Mouse (Mus musculus) ovary, postnatal 10 days (tissue): ENCODE measurements around the gene Pakap.
"Not testable (repeated sequence)": the region's sequence is repeated elsewhere in the genome, so short reads cannot be mapped to it uniquely, and the experiment has no call there.

Source experiments
- DNase-seq: peaks from one replicate; pipeline ENCODE4 v3.0.0; 2022; ENCODE audit warnings: low spot score

The Pakap gene

DNA sequence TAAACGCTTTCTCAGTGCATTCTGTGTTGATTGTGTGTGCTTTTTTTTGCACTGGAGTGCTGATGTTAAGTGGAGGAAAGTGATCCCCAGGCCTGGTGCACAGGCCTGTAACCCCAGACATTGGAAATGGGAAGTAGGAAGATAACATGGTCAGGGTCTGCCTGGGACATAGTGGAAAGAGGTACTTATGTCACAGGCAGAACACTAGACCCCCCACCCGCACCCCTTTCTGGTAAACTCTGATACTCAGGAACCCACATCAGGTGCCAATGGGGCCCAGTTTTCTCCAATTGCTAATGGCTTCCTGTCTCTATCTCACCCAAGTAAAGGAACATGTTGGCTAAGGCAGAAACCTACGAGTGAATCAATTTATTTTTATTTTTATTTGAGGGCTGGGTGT lies 316.5 kb downstream of the Pakap start:
- no peak for DNase-seq

DNA sequence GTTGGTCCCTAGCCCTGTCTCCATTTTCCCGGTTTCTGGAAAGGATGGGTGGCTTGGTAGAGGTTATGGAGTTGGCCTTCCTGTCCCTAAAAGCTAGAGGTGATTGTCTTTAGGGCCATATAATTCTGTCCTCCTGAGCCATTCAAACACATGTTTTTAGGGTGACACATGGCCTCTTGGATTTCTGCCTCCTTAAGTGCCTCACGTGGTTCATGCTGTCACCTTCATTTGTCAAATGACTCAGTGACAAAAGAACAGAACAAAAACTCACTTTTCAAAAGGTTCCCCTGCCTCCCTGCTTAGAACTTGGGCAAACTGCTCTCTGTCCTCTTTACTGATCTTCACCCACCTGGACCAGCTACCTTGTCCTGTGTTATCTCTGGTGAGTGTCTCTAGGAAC lies 317.2 kb downstream of the Pakap start:
- DNase-seq: no peak

DNA sequence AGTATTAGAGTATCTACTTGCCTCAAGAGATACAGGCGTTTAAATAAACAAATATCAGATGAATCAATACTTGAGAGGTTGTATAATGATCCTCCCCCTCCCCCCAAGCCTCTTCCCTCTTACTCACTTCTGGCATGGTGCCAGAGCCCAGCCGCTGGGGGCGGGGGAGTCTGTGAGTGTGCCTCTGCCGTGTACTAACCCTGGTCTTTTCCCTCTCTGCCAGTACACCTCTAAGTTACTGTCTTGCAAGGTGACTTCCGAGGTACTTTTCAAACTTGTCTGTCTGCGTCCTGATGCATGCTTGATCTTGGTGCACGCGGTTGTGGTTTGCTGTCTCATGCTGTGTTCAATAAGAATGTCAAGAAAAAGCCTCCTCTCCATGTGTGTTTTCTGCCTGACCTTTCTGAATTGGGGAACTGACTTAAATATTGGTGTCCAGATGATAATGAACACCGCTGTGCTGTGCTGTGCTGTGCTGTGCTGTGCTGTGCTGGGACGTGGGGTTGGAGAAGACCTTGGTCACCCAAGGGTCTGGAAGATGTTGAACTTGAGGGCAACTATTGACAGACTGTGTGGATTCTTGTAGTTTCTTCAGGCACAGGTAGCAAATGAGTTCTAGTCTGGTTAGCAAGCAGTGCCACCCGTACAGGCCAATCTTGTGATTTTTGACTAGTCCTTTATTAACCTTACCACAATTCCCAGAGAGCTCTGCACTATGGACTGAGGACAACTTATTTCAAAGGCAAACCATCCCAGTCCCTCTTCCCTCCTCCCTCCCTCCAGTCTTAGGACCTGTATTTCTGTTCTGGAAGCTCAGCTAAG lies 318.3 kb downstream of the Pakap start:
- no peak for DNase-seq

DNA sequence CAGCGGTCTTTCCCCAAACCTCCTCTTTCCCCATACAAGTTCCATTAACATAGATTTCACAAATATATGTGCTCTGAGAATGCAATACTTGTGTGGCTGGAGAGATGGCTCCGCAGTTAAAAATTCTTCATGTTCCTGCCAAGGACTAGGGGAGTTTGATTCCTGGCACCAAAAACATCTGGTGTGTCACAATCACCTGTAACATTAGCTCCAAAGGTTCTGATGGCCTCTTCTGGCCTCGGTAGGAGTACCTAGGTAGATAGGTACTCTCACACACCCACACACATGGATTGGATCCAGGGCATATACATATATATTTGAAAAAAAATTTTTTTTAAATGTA lies 318.9 kb downstream of the Pakap start:
- no peak for DNase-seq

DNA sequence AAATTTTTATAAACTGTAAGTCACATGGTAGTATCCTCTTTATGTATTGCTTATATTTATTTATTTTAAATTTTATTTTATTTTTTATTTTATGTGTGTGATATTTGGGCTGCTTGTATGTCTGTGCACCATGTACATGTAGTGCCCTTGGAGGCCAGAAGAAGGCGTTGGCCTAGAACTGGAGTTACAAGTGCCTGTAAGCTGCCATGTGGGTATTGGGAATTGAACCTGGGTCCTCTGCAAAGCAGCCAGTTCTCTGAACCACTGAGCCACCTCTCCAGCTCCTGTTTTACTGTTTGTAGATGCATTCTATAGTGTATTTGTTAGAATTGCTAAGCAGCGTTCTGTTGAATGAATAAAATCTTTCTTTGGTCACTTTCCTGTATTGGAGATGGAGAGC lies 320.3 kb downstream of the Pakap start:
- no peak for DNase-seq

DNA sequence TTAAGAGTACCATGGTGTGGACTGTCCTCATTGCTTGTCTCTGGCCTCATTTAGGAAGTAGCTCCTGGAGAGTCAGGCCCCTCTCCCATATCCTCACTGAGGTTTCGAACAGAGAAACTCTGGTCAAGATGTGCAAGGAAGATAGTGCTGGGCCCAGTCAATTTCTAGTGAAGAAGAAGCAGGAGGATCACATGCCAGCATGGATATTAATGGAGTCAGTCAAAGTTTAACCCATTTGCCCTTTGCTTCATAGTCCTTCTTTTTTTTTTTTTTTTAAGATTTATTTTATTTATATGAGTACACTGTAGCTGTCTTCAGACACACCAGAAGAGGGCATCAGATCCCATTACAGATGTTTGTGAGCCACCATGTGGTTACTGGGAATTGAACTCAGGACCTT lies 321.0 kb downstream of the Pakap start:
- not testable (repeated sequence) for DNase-seq

DNA sequence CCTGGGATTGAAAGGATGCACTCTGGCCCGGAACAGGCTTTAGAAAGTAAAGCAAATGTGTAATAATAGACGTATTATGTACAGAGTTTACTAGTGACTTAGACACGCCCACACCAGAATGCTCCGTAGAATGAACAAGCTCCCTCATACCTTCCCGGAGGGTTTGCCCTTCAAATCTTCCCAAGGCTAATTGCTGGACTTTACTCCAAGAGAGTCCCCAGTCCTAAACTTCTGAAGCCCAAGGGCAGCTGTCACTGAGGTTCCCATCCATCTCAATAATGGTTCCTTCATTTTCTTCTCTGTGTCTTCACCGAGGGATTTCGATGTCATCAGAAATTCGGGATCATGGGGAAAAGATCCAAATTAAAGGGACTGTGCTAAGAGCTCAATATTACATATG lies 321.8 kb downstream of the Pakap start:
- no peak for DNase-seq

DNA sequence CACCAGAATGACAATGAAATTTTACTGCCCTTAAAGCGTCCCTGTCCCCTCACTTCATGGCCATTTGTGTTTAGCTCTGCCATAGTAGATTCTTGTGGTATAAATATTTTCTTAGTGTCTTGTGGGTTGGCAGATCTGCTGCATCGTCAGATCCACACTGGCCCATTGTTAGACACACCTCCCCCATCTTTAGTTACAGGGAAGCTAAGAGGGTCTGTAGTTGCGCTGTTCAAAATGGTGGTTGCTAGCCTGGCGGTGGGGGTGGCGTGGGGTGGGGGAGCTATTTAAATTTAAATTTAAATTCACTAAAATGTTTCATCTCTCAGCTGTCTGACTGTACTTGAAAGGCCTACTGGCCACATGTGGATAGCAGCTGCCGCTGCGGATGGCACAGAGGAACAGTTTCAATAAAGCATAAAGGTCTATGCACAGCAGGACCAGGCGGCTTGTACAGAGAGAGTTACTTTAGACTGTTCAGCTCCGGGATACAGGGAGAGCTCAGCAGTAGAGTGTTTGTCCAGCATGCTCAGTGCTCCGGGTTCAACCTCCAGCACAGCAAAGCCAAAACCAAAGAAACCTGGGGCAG lies 324.1 kb downstream of the Pakap start:
- no peak for DNase-seq

DNA sequence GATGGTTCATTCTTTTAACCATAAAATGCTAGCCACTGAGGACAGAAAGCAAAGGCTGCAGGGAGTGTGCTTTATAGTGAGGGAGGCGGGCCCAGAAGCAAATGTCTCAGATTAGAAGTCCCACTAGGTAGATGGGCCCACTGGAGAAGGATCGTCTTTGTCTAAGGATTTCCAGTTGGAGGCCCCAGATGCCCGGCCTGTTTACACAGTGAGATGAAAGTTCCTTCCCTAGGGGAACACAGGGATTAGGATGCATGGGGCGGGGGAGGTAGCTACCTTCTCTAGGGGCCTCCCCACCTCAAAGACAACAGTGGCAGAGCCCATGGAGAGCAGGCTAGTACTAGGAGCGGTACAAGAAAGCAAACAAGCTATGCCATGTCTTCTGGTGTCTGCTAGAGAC lies 327.2 kb downstream of the Pakap start:
- no peak for DNase-seq

DNA sequence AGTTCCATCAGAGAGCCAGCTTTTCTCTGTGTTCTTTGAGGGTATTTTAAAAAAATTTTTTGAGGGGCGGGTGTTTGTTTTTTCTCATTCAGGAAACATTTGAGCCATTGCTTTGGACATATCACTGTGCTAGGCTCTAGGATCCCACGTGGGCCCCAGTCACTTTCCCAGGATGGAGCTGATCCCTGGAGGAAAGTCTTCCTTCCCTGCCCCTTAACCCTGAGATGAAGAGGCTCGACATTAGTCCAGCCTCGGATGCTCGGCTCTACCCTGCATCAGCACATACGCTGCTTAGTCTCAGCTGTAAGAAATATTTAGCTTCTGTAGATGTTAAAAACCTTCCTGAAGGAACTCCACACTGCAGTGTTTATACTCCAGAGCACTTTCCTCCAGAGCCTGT lies 327.9 kb downstream of the Pakap start:
- DNase-seq: no peak

DNA sequence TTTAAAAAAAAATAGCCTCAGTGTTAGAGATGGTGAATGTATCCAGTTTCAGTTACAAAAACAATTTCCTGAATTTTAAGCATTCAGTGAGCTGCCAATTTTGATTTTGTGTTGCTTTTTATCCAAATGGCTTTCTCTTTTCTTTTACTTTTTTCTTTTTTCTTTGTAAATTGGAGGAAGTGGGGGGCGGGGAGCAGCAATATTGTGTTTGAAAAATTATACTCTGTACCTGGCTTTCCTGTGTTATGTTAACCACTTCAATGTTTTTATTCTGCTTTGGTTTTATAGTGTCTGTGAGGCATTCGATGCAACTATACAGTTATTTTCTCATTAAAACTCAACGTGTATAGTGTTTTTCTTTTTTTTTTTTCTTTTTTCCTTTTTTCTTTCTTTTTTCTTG lies 328.7 kb downstream of the Pakap start:
- DNase-seq: no peak

DNA sequence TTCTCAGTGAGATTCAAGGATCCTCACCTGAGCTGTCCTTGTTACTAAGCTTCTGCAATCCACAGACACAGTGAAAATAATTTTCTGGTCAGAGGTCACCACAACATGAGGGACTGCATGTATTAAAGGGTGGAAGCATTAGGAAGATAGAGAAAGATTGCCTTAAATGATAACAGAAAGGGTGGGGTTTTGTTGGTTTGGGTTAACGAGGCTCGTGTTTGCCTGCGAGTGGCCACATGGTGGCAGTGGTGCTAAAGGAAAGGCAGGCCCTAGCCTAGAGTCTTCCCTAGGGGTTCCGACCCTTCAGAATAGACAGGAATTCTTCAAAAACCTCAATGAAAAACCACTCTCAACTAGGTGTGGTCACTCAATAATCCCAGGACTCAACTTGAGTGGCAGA lies 333.2 kb downstream of the Pakap start:
- no peak for DNase-seq

DNA sequence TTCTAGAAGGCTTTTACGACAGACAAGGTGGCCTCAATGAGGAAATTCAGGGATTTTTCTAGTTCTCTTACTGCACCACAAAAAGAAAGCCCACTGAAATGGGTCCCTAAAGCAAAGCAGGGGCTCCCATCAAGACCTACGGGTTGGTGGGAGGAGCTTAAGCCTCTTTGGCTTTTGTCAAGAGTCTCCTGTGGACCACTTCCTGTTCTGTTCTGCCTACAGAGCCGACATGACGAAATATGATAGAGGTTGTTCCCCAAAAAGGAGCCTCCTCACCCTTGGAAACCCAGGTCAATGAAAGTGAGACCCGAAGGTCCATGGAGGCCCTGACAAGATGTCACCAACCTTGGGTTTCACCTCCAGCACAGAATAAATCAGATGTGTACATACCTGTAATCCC lies 334.6 kb downstream of the Pakap start:
- DNase-seq: no peak

DNA sequence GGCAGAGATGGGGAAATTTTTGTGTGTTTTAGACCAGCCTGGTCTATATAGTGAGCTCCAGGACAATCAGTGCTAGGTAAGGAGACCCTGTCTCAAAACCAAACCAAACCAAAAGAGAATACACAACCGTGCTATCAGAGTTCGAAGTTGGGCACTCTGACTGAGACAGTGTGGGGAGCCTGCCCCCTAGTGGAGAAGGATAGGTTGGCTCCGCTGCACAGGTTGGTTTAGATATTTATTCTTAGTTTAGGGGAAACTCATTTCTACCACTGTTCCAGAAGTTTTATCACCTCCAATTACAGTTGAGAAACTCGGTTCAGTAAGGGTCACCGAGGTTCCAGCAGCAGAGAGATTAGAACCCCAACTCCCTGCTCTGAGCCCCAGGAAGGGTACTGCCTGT lies 336.2 kb downstream of the Pakap start:
- DNase-seq: no peak

DNA sequence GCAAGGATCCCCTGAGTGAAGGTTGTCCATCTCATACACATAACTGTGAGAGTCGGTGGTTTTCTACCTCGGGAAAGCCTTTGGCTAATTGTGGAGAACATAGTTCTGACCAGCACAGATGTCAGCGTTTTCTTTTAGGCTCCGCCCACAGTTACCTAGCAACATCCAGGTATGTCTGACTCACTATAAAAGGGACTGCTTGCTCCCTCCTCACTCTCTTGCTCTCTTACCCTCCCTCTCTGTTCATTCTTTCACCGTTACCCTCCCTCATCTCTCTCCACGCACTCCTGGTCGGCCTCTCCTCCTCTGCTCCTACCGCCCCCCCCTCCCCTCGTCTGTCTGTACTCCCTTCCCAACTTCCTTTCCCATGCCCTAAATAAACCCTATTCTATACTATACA lies 336.7 kb downstream of the Pakap start:
- no peak for DNase-seq

DNA sequence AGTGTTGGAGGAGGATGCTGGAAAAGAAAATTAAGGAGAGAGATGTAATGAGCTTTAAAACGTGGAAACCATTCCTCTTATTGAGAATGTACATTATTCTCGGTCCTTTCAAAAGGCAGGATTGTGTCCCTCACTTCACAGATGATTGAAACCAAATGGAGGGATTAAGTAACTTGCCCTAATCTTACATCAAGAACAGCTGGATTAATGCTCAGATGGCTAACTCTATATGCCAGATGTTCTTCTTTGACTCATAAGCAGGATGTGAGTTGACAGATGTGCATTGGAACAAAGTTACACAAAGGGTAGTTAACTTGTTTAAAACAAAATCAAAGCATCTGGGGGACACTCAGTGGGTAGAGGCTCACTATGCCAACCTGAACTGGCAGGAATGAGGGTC lies 338.7 kb downstream of the Pakap start:
- no peak for DNase-seq

DNA sequence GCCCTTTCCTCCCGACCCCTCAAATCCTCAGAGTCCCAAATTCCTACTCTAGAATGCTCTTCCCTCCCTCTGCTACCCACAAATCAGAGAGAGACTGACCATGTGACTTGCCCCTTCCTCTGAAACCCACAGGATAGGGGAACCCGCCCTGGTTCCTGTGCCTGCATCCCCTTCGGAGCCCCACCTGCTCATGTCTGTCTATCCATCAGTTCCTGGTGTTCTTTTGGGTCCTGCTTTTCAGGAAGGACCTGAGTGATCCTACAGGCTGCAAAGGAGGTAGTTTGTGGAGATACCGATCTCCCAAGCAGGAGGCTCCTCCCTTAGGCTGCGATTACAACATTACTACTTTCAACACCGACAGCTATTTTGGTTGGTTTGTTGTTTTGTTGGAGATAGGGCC lies 340.9 kb downstream of the Pakap start:
- no peak for DNase-seq

DNA sequence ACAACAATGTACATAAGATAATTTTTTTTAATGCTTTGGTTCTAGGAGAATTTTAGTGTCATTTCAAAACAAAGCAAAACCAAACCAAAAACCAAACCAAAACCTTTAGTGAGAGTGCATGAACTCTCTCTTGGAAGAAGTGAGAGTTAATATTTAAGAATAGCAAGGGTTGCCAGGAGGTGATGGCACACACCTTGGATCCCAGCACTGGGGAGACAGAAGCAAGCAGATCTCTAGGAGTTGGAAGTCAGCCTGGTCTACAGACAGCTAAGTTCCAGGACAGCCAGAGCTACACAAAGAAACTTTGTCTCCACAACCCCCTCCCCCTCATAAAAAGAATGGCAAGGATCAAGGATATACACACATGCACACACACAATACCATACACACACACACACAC lies 345.0 kb downstream of the Pakap start:
- no peak for DNase-seq

DNA sequence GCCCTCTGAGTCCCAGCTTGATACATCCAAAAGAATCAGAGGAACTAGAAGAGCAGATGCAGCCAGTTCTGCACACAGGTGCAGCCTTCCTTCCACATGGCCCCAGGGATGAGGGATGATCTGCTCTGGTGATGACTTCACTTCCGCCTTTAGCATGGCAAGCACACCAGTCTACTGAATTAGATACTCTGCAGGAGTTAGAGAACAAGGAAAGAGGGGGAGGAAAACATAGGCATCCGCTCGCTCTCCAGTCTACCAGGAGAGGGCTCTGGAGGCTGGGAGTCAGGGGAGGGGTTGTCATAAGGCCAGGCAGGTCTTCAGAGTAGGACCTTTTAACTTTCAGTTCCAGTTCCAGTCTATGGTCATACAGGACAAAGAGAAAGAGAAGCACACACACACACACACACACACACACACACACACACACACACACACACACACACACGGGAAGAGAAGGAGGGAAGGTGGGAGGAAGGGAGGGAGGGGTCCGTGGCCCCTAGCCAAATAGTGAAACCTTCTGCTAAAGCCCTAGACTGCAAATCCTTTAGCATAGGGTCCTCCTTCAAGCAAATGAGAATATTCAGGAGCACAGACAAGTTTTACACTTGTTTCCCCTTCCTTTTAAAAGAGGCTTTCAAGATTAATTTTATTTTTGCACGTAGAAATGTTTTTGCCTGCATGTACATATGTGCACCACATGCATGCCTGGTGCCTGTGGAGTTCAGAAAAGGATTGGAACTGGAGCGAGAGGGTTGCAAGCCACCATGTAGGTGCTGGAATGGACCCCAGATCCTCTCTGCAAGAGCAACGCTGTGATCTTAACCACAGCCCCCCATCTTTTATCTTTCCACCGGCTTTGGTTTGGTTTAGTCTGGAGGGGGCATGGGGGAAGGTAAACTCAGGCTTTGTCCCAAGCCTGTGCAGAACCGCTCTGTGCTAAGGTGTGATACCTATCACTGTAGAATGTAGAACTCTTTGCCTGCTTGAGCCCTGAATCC lies 346.5 kb downstream of the Pakap start:
- DNase-seq: no peak

DNA sequence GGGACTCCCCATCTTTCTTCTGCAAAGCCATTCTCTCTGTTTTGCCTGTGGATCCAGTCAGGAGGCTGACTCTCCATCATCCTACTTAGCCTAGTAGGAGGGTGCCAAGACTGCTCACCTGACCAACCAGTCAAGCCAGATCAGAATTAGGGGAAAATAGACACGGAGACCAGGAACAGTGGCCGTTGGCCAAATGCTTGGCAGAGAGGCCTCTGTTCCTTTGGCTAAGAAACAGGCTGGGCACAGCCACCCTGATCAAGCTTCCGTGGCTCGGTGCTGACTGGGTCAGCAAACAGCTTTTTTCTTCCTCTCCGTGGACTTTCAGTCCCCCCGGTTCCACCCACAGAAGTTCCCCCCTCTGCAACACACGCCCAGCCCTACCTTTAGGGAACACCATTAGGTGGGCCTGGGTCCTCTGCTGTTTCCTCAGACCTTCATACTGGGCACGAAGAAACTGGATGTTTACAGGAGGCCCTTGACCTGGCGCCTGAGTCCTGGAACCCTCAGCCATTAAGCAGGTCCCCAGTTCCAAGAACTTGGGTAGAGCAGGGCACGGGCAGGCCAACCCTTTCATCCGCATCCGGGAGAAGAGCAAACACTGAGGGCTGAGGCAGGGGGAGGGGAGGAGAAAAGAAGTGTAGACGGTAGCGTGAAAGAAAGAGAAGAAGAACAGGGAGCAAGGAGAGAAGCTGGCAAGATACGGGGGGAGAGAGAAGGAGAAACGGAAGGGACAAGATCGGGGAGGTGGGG lies 347.4 kb downstream of the Pakap start:
- no peak for DNase-seq

DNA sequence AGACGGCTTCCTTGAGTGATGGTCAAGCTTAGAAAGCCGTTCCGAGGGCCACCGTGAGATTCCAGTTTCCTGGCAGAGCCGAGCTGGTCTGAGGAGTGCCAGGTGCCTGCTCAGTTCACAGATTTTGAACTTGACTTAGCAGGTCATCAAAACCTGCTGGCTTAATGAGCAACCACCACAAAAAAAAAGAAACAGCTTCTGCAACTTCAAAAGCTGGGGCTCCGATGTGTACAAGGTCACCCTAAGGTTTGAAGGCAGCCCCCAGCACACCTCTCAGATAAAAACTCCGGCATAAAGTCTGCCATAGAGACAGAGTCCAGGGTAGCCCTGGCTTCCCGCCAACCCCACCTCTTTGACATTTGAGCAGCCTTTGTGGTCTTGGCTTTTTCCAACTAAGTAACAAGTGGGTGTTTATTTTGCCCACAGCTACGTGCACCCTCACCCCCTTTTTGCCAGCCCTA lies 348.3 kb downstream of the Pakap start, which contains the start of gene D630039A03Rik:
D630039A03Rik (minus strand) TSS at position 97 of the 461 bp plus-strand sequence.
- DNase-seq: no peak

DNA sequence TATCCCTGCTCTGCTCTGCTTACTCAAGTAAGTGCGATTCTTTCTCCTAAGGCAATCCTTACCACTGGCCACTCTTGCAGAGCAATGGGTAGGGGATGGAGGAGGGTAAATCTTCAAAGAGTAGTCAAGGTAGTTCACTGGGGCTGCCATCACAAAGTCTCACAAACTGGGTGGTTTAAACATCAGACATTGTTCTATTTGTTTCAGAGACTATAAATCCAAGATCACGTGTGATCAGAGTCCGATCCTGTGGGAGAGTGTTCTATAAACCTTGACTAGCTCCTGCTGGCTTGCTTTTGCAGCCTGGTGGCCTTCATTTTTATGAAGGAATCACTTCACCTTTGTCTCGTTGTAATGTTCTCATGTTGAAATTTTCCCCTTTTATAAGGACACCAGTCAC lies 348.7 kb downstream of the Pakap start:
- DNase-seq: no peak
